Mouse (Mus musculus): ENCODE results near the gene Il1r1. TPM values are rescaled to one million over a fixed set of nuclear protein-coding genes. Genes with fewer than 3 reads are reported as not detected.

The Il1r1 gene
- 0.69 and 1.6 TPM in 2 replicates for polyA plus RNA-seq (2012; rRNA removed)

GRCm38 (mm10) chr1:40224539-40225284, at the start of gene Il1r1:
Gene Il1r1 (plus strand): TSS chr1:40225080.

GRCm38 (mm10) chr1:40324457-40324856, 99.6 kb downstream of the Il1r1 start, which contains the start of gene Il1rl2:
Gene Il1rl2 (plus strand): TSS chr1:40324610.

Other genes starting within 250 kb of the Il1r1 start
- gene Il1r2, start 151.0 kb upstream of the Il1r1 start, polyA plus RNA-seq (2012; rRNA removed), result 0.20 and 0.26 TPM in 2 replicates
- gene Il1rl2, start 99.5 kb downstream of the Il1r1 start, polyA plus RNA-seq (2012; rRNA removed), result 1.4 and 2.5 TPM in 2 replicates
- 0.25 and 0.36 TPM in 2 replicates for gene Il1rl1, start 204.5 kb downstream of the Il1r1 start, polyA plus RNA-seq (2012; rRNA removed)
- gene Il18r1, start 240.5 kb downstream of the Il1r1 start, polyA plus RNA-seq (2012; rRNA removed), result 0.10 and 0.11 TPM in 2 replicates